Mouse (Mus musculus) liver, adult 2 months (tissue): ENCODE data around the gene Sfpq. TPM values are rescaled to one million over a fixed set of nuclear protein-coding genes. Genes with fewer than 3 reads are reported as not detected.
"Not testable (repeated sequence)": the region's sequence is repeated elsewhere in the genome, so short reads cannot be mapped to it uniquely, and the experiment has no call there.

Source experiments
- DNase-seq: peaks from one replicate; pipeline ENCODE4 v3.0.0-alpha.2; 2011; ENCODE audit warnings: low read depth, low spot score; ENCODE audit errors: extremely low read depth
- H3K27ac ChIP-seq: fragments of 200-500 bp; replicated peaks from 2 replicates; pipeline ENCODE4 v1.5.1; 2012; ENCODE audit warnings: low read depth, mild to moderate bottlenecking, control low read depth, inconsistent platforms, low read length; ENCODE audit not compliant: insufficient read depth
- H3K27me3 ChIP-seq: fragments of 200-500 bp; 2 replicates; pipeline ENCODE4 v1.6.1; 2012; ENCODE audit warnings: mild to moderate bottlenecking, moderate library complexity, low read length, inconsistent platforms; ENCODE audit not compliant: control insufficient read depth, insufficient read depth
- H3K36me3 ChIP-seq: fragments of 200-500 bp; 2 replicates; pipeline ENCODE4 v1.6.1; 2012; ENCODE audit warnings: low read length, inconsistent platforms; ENCODE audit not compliant: control insufficient read depth, insufficient read depth
- H3K4me1 ChIP-seq: fragments of 200-500 bp; 2 replicates; pipeline ENCODE4 v1.6.1; 2011; ENCODE audit warnings: low read length; ENCODE audit not compliant: control insufficient read depth, insufficient read depth
- H3K4me3 ChIP-seq: fragments of 200-500 bp; 2 replicates; pipeline ENCODE4 v1.5.1; 2011; ENCODE audit warnings: low read depth, mild to moderate bottlenecking, control low read depth, low read length, moderate library complexity; ENCODE audit not compliant: insufficient read depth
- H3K79me2 ChIP-seq: fragments of 200-500 bp; 2 replicates; pipeline ENCODE4 v1.6.1; 2012; ENCODE audit warnings: inconsistent platforms, mild to moderate bottlenecking, low read length, moderate library complexity; ENCODE audit not compliant: control insufficient read depth, insufficient read depth
- H3K9ac ChIP-seq: fragments of 200-500 bp; 2 replicates; pipeline ENCODE4 v1.6.1; 2012; ENCODE audit warnings: low read depth, mild to moderate bottlenecking, control low read depth, inconsistent platforms, low read length
- CTCF ChIP-seq: fragments of 200-500 bp; IDR thresholded peaks from 2 replicates; pipeline ENCODE4 v1.5.1; 2011; ENCODE audit warnings: low read depth, low read length, control low read depth
- POLR2A ChIP-seq: fragments of 200-500 bp; IDR thresholded peaks from 2 replicates; pipeline ENCODE4 v1.6.1; 2011; ENCODE audit warnings: low read length, control low read depth; ENCODE audit not compliant: insufficient read depth; ENCODE audit errors: extremely low read depth
- WGBS: fragments of 180-500 bp; shearing (Covaris S2); methylation state at CpG from one replicate; pipeline ENCODE4 v1.1.7; 2018; 5-methylcytosine and 5-hydroxymethylcytosine counted together
- polyA plus RNA-seq: library from polyadenylated mRNA; depleted of rRNA; stranded (reverse); fragments of >200 nt; gene quantifications from 2 replicates; pipeline ENCODE4 v1.2.3, GENCODE M21; 2012
- total RNA-seq: library from RNA; depleted of rRNA; stranded (reverse); fragments of >200 nt; gene quantifications from 2 replicates; pipeline ENCODE4 v1.2.3, GENCODE M21; 2014

Gene Sfpq
- total and polyA plus RNA-seq, 2 experiments: 12.6 to 49.3 TPM

DNA sequence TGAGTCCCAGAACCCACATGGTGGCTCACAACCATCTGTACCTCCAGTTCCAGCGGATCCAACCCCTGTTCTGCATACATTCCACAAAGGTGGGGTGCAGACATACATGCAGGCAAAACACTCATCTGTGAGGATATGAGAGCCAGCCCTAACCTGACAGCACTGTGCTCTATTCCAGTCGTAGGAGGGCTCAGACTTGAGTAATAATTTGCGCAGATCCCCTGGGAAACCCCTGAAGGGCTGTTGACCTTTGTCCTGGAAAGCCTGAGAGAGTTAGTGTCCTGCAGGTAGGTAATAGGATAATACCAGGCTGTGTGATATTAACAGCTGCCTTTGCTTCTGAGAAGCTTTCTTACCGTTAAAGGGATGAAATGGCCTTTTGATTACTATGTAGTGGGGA lies 32.6 kb upstream of the Sfpq start:
- no peak for DNase-seq
- Histone ChIP-seq H3K4me1 (peaks cover 3% of the 10 kb centered on the region; the same call in 1 of the 2 replicates), H3K79me2 (no peaks in the 10 kb centered on the region), H3K27ac (no peak overlapping the region), H3K9ac (no peak overlapping the region), H3K36me3 (no peaks in the 10 kb centered on the region), H3K27me3 (no peaks in the 10 kb centered on the region), H3K4me3 (no peak overlapping the region)
- WGBS: 48% methylated on average over 4 of the region's 4 CpGs
- TF ChIP-seq CTCF (no peak), POLR2A (no peak)

DNA sequence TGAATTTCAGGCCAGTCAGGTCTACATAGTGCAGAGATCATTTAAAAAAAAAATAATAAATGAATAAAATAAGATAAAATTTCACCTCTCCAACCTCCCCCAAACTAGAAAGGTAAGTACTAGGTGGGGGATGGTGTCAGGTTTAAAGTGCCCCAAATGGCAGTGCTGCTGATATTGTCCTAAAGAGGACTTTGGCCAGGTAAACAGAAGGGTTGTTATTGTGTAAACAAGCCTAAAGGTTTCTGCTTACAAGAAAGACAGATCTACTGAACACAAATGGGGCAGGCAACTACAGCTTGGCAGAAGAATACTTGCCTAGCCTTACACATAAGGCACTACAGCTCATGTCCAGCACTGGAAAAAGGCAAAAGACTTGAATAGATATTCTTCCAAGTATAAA lies 30.6 kb upstream of the Sfpq start:
- Histone ChIP-seq H3K9ac (no peak overlapping the region), H3K27me3 (no peaks in the 10 kb centered on the region), H3K79me2 (no peaks in the 10 kb centered on the region), H3K27ac (no peak overlapping the region), H3K4me1 (peaks cover 3% of the 10 kb centered on the region; the same call in 1 of the 2 replicates), H3K4me3 (no peak overlapping the region), H3K36me3 (no peaks in the 10 kb centered on the region)
- no peak for TF ChIP-seq CTCF
- TF ChIP-seq POLR2A: no peak
- peak; percentile 72 for DNase-seq

DNA sequence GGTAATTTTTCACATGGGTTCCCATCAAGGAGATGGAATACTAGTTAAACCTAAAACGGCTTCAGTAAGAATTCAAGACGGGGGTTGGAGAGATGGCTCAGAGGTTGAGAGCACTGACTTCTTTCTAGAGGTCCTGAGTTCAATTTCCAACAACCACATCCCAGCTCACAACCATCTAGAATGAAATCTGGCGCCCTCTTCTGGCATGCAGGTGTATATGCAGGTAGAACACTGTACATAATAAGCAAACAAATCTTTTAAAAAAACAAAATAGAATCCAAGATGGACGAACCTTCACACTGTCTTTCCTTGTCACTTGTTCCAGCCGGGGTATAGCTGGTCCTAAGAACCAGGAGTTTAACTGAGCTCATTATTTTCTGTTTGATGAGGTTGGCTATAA lies 28.8 kb upstream of the Sfpq start:
- peak; percentile 28 for DNase-seq
- Histone ChIP-seq H3K4me3 (no peak overlapping the region), H3K9ac (no peak overlapping the region), H3K27me3 (no peaks in the 10 kb centered on the region), H3K36me3 (no peaks in the 10 kb centered on the region), H3K4me1 (peaks cover 3% of the 10 kb centered on the region; the same call in 1 of the 2 replicates), H3K27ac (no peak overlapping the region), H3K79me2 (no peaks in the 10 kb centered on the region)
- 65% methylated on average over 5 of the region's 5 CpGs for WGBS
- TF ChIP-seq POLR2A (no peak), CTCF (peak; percentile 32; the same call in 1 of the 2 replicates)

DNA sequence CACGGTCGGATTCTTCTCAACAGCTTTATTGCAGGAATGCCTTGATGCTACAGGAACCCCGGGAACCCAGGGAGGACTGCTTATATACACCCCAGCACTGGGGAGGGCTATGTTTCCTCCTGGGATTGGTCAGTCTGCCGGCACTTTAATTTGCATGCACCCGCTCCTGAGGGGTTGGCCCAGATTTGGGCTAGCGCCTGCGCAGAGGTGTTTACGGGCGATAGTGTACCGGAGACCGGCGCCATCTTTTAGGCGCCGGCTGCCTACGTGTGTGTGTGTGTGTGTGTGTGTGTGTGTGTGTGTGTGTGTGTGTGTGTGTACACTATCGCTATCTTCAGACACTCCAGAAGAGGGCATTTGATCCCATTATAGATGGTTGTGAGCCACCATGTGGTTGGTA lies 21.8 kb upstream of the Sfpq start:
- H3K9ac ChIP-seq, H3K36me3 ChIP-seq, H3K4me3 ChIP-seq, H3K79me2 ChIP-seq, H3K27ac ChIP-seq, H3K4me1 ChIP-seq, H3K27me3 ChIP-seq, DNase-seq: not testable (repeated sequence)
- 97% methylated on average over 16 of the region's 16 CpGs for WGBS

DNA sequence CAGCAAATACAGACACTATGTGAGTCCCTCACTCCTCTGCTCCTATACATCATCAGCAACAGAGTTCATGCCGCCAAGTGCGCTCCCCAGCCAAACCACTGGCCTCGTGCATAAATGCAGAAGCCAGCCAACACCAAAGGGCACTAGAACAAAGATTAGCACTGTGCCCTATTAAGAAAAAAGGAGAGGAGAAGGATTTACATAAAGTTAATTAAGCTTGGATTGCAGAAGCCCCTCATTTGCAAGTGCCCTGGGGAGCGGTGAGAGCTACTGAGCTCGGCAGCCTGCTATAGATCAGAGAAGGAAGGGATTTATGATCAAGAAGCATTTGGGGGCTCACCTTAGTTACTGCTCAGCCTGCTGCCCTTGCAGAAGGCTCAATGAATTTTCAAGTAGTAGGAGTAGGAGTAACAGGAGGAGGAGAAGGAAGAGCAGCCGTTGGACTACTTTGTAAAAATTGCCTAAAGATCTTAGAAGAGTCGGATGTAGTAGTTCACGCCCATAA lies 20.5 kb upstream of the Sfpq start:
- no peaks in the 10 kb centered on the region for H3K36me3 ChIP-seq
- H3K4me1 ChIP-seq: no peaks in the 10 kb centered on the region; the same call in 1 of the 2 replicates
- 76% methylated on average over 8 of the region's 8 CpGs for WGBS
- no peak overlapping the region for H3K4me3 ChIP-seq
- H3K9ac ChIP-seq: no peak overlapping the region
- no peak overlapping the region for H3K27ac ChIP-seq
- no peaks in the 10 kb centered on the region for H3K79me2 ChIP-seq
- TF ChIP-seq POLR2A: no peak
- TF ChIP-seq CTCF: no peak
- no peak for DNase-seq
- no peaks in the 10 kb centered on the region for H3K27me3 ChIP-seq

DNA sequence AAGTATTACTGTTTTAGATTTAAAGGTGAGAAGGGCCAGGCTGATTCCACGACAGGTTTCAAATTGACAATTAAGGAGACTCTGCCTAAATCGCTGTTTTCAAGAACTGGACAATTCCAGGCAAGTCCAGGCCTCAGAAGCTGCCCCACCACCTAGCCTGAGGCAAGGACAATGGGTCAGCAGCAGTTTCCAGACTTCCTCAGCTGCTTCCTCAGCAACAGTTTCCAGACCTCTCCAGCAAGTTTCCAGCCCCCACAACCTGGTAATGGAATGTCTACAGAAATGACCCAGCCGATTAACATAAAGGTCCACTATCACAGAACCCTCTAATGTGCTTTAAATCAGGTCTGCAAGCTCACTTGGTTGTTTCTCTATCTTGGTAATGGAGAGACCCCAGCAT lies 16.7 kb upstream of the Sfpq start:
- H3K4me3 ChIP-seq: no peak overlapping the region
- H3K27ac ChIP-seq: no peak overlapping the region
- H3K9ac ChIP-seq: no peak overlapping the region
- WGBS: 91% methylated on average over 3 of the region's 3 CpGs
- no peaks in the 10 kb centered on the region for H3K79me2 ChIP-seq
- no peaks in the 10 kb centered on the region for H3K27me3 ChIP-seq
- TF ChIP-seq CTCF (no peak), POLR2A (no peak)
- no peak for DNase-seq
- H3K36me3 ChIP-seq: no peaks in the 10 kb centered on the region
- H3K4me1 ChIP-seq: no peaks in the 10 kb centered on the region; the same call in 1 of the 2 replicates
